Mouse (Mus musculus) megakaryocyte progenitor cell, adult 5-6 weeks (primary cell): ENCODE measurements at regions not wholly inside any gene's neighbourhood (a gene's known extent, or its start where the extent isn't known, plus 50 kb on each side); places are given as distances from the start of the nearest gene placed in this dataset.

Source experiments
- ATAC-seq: replicated peaks from 2 replicates; pipeline ENCODE4 v1.8.0; 2016; ENCODE audit warnings: mild to moderate bottlenecking, moderate TSS enrichment, inconsistent platforms; ENCODE audit not compliant: poor library complexity

GRCm38 (mm10) chr13:59393231-59393938 is 191.6 kb downstream of the Agtpbp1 start:
- ATAC-seq, result no peak

GRCm38 (mm10) chr13:59392828-59393227 is 192.2 kb downstream of the Agtpbp1 start:
- no peak for ATAC-seq

GRCm38 (mm10) chr13:59387627-59388325 is 197.3 kb downstream of the Agtpbp1 start:
- ATAC-seq, result no peak

GRCm38 (mm10) chr13:59386935-59387540 is 198.0 kb downstream of the Agtpbp1 start:
- no peak for ATAC-seq

GRCm38 (mm10) chr13:59385824-59386223 is 199.2 kb downstream of the Agtpbp1 start:
- ATAC-seq, result no peak

- ATAC-seq, result no peak
Measured at GRCm38 (mm10) chr13:59370141-59370816, 214.7 kb downstream of the Agtpbp1 start.

- no peak for ATAC-seq
Measured at GRCm38 (mm10) chr13:59368550-59369449, 216.2 kb downstream of the Agtpbp1 start.

- peak; percentile 79 for ATAC-seq
Measured at GRCm38 (mm10) chr13:59365460-59365859, 219.6 kb downstream of the Agtpbp1 start.

- ATAC-seq, result no peak
Measured at GRCm38 (mm10) chr13:59363428-59363827, 221.6 kb downstream of the Agtpbp1 start.

- no peak for ATAC-seq
Measured at GRCm38 (mm10) chr13:59361323-59361722, 223.7 kb downstream of the Agtpbp1 start.

- peak; percentile 37; the same call in 1 of the 2 replicates for ATAC-seq
Measured at GRCm38 (mm10) chr13:59360026-59360425, 225.0 kb downstream of the Agtpbp1 start.

GRCm38 (mm10) chr13:59358421-59358820 is 226.6 kb downstream of the Agtpbp1 start:
- no peak for ATAC-seq

GRCm38 (mm10) chr13:59351461-59351860 is 233.6 kb downstream of the Agtpbp1 start:
- no peak for ATAC-seq

- ATAC-seq, result no peak
Measured at GRCm38 (mm10) chr13:59350613-59351150, 234.3 kb downstream of the Agtpbp1 start.

GRCm38 (mm10) chr13:59348510-59348909 is 236.5 kb downstream of the Agtpbp1 start:
- ATAC-seq, result no peak

GRCm38 (mm10) chr13:59341871-59342270 is 243.2 kb downstream of the Agtpbp1 start:
- ATAC-seq, result no peak

- ATAC-seq, result no peak
Measured at GRCm38 (mm10) chr13:59338436-59338835, 246.6 kb downstream of the Agtpbp1 start.

GRCm38 (mm10) chr13:59323933-59324332 is 261.1 kb downstream of the Agtpbp1 start:
- no peak for ATAC-seq

GRCm38 (mm10) chr13:59323441-59323840 is 261.6 kb downstream of the Agtpbp1 start:
- ATAC-seq, result no peak

- ATAC-seq, result no peak
Measured at GRCm38 (mm10) chr13:59320261-59320660, 264.8 kb downstream of the Agtpbp1 start.
